Mouse (Mus musculus): Measurements from ENCODE around the gene Celsr3. TPM values are rescaled to one million over a fixed set of nuclear protein-coding genes. Genes with fewer than 3 reads are reported as not detected.

The Celsr3 gene
- polyA plus RNA-seq, 1 experiment from 2014 or later = 0.08 TPM

GRCm38 (mm10) chr9:108827454-108827853 is 1.3 kb downstream of the Celsr3 start:
- no peaks in the 10 kb centered on the region for H3K36me3 ChIP-seq
- H3K9ac ChIP-seq = no peak overlapping the region
- H3K4me3 ChIP-seq = peak overlapping the region; percentile 40
- H3K4me1 ChIP-seq (replicated peaks) = peaks cover 23% of the 10 kb centered on the region
- no peak for ATAC-seq (ENCODE audit: insufficient number of reproducible peaks, low FRiP score)
- H3K27ac ChIP-seq (ENCODE audit: poor library complexity, severe bottlenecking) = no peak overlapping the region
- WGBS = 6% methylated on average over 34 of the region's 34 CpGs
- H3K9me3 ChIP-seq (replicated peaks) = no peaks in the 10 kb centered on the region
- peaks cover 92% of the 10 kb centered on the region for H3K27me3 ChIP-seq (replicated peaks)
- H3K4me2 ChIP-seq = peak overlapping the region; percentile 83

- Histone ChIP-seq H3K9me3 (replicated peaks) (no peaks in the 10 kb centered on the region), H3K36me3 (no peaks in the 10 kb centered on the region), H3K4me3 (0 out of 2 replicates have a peak overlapping the region, but pooled peaks have one; percentile 40), H3K9ac (no peak overlapping the region), H3K27me3 (replicated peaks) (peaks cover 93% of the 10 kb centered on the region), H3K4me1 (replicated peaks) (peaks cover 27% of the 10 kb centered on the region), H3K27ac (ENCODE audit: poor library complexity, severe bottlenecking) (no peak overlapping the region), H3K4me2 (peak overlapping the region; percentile 83; the same call in 1 of the 2 replicates)
- 59% methylated on average over 18 of the region's 18 CpGs for WGBS
- no peak for ATAC-seq (ENCODE audit: insufficient number of reproducible peaks, low FRiP score)
Measured at GRCm38 (mm10) chr9:108827906-108828305, 1.8 kb downstream of the Celsr3 start.

- peaks cover 79% of the 10 kb centered on the region for H3K27me3 ChIP-seq (replicated peaks)
- H3K4me3 ChIP-seq = peak overlapping the region; percentile 55
- H3K9ac ChIP-seq = peak overlapping the region; percentile 39; the same call in 1 of the 2 replicates
- H3K9me3 ChIP-seq (replicated peaks) = no peaks in the 10 kb centered on the region
- peak overlapping the region; percentile 96 for H3K4me2 ChIP-seq
- no peak overlapping the region for H3K27ac ChIP-seq (ENCODE audit: poor library complexity, severe bottlenecking)
- 8% methylated on average over 23 of the region's 23 CpGs for WGBS
- peaks cover 22% of the 10 kb centered on the region for H3K4me1 ChIP-seq (replicated peaks)
- H3K36me3 ChIP-seq = no peaks in the 10 kb centered on the region
- no peak for ATAC-seq (ENCODE audit: insufficient number of reproducible peaks, low FRiP score)
Measured at GRCm38 (mm10) chr9:108831637-108832036, 5.5 kb downstream of the Celsr3 start.

DNA sequence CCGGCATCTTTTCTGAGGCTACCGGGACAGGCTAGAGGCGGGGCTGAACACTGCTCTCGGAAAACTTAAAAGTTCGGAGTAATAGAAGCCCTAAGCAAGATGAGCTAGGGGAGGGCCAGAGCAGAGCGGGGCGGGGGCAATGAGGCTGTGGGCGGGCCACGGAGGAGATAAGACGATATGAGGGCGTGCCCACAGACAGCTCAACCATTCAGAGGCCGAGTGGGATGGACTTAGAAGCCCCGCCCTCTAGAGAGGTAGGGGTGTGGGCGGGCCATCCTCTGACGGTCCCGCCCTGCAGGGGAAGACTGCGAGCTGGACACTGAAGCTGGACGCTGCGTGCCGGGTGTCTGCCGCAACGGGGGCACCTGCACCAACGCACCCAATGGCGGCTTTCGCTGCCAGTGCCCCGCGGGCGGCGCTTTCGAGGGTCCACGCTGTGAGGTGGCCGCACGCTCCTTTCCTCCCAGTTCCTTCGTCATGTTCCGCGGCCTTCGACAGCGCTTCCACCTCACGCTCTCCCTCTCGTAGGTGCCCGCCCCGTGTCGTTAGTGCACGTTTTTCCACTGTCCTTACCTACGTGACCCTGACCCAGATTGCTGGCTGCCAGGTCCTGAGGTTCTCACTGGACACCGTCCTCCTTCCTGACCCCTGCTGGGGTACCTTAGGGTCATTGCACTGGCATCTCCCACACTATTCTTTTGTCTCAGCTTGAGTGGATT is 6.4 kb downstream of the Celsr3 start:
- Histone ChIP-seq H3K9me3 (replicated peaks) (no peaks in the 10 kb centered on the region), H3K27ac (ENCODE audit: poor library complexity, severe bottlenecking) (no peak overlapping the region), H3K4me3 (peak overlapping the region; percentile 55), H3K4me1 (replicated peaks) (peaks cover 17% of the 10 kb centered on the region), H3K27me3 (replicated peaks) (peaks cover 75% of the 10 kb centered on the region), H3K9ac (peak overlapping the region; percentile 39; the same call in 1 of the 2 replicates), H3K4me2 (peak overlapping the region; percentile 96), H3K36me3 (no peaks in the 10 kb centered on the region)
- ATAC-seq (ENCODE audit: insufficient number of reproducible peaks, low FRiP score) = peak; percentile 97
- WGBS = 5% methylated on average over 46 of the region's 46 CpGs

DNA sequence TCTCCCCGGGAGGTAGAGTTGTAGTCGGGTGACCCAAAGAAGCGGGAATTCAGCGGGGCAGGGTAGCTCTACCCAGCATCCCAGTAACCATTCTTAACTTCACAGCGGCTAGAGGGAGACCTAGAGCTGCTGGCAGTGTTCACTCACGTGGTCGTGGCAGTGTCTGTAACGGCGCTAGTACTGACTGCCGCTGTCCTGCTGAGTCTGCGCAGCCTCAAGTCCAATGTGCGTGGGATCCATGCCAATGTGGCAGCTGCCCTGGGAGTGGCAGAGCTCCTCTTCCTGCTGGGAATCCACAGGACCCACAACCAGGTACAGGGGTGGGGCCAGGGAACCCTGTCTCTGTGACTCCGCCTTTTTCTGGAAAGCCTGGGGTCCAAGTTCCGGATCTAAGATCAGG is 16.9 kb downstream of the Celsr3 start:
- H3K27me3 ChIP-seq (replicated peaks) = peaks cover 67% of the 10 kb centered on the region
- ATAC-seq (ENCODE audit: insufficient number of reproducible peaks, low FRiP score) = peak; percentile 29; the same call in 1 of the 2 replicates
- 0 out of 2 replicates have a peak overlapping the region, but pooled peaks have one; percentile 35 for H3K9ac ChIP-seq

DNA sequence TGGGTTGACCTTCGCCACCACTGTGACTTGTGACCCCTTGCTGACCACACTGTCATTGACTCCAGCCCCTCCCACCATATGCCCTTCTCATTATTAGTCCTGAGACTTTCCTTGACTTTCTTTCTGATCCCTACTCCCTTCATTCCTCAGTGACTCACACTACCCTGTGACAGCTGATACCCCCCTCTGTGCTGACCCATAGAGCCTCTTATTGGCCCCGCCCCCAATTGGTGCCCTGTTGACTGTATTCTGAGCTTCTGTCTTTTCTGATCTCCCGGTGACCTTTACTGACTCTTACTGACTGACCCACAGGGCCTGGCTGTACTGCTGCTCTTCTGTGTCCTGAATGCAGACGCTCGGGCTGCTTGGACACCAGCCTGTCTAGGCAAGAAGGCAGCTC is 19.3 kb downstream of the Celsr3 start:
- 54% methylated on average over 5 of the region's 5 CpGs for WGBS
- H3K9me3 ChIP-seq (replicated peaks) = no peaks in the 10 kb centered on the region

More for the DNA sequence above, 16.9 kb downstream of the Celsr3 start:
- Histone ChIP-seq H3K4me1 (replicated peaks) (peaks cover 7% of the 10 kb centered on the region; the same call in 1 of the 2 replicates), H3K27ac (ENCODE audit: poor library complexity, severe bottlenecking) (no peak overlapping the region), H3K9me3 (replicated peaks) (no peaks in the 10 kb centered on the region), H3K4me3 (0 out of 2 replicates have a peak overlapping the region, but pooled peaks have one; percentile 9), H3K36me3 (no peaks in the 10 kb centered on the region), H3K4me2 (peak overlapping the region; percentile 49)
- WGBS = 10% methylated on average over 14 of the region's 14 CpGs

DNA sequence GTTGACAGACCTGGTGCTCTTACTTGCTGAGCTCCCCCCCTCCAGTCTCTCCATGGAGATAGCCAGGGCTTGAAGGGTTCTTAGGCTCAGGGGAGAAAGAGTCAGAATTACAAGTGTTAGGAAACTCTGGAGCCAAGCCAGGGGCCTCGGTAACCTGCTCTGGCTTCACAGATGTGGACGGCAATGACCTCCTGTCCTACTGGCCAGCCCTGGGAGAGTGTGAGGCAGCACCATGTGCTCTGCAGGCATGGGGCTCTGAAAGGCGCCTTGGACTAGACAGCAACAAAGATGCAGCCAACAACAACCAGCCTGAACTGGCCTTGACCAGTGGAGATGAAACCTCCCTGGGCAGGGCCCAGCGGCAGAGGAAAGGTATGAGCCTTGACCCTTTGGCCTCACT is 21.3 kb downstream of the Celsr3 start:
- no peak overlapping the region for H3K27ac ChIP-seq (ENCODE audit: poor library complexity, severe bottlenecking)
- ATAC-seq (ENCODE audit: insufficient number of reproducible peaks, low FRiP score) = no peak
- 78% methylated on average over 4 of the region's 4 CpGs for WGBS
- no peak overlapping the region for H3K4me2 ChIP-seq
- no peak overlapping the region for H3K4me3 ChIP-seq
- peaks cover 66% of the 10 kb centered on the region for H3K27me3 ChIP-seq (replicated peaks)
- peaks cover 7% of the 10 kb centered on the region; the same call in 1 of the 2 replicates for H3K4me1 ChIP-seq (replicated peaks)
- no peak overlapping the region for H3K9ac ChIP-seq
- H3K36me3 ChIP-seq = no peaks in the 10 kb centered on the region
- no peaks in the 10 kb centered on the region for H3K9me3 ChIP-seq (replicated peaks)

More for the DNA sequence above, 19.3 kb downstream of the Celsr3 start:
- Histone ChIP-seq H3K36me3 (no peaks in the 10 kb centered on the region), H3K4me3 (no peak overlapping the region), H3K27ac (ENCODE audit: poor library complexity, severe bottlenecking) (no peak overlapping the region), H3K4me2 (no peak overlapping the region), H3K27me3 (replicated peaks) (peaks cover 79% of the 10 kb centered on the region), H3K4me1 (replicated peaks) (peaks cover 7% of the 10 kb centered on the region; the same call in 1 of the 2 replicates), H3K9ac (no peak overlapping the region)
- no peak for ATAC-seq (ENCODE audit: insufficient number of reproducible peaks, low FRiP score)

DNA sequence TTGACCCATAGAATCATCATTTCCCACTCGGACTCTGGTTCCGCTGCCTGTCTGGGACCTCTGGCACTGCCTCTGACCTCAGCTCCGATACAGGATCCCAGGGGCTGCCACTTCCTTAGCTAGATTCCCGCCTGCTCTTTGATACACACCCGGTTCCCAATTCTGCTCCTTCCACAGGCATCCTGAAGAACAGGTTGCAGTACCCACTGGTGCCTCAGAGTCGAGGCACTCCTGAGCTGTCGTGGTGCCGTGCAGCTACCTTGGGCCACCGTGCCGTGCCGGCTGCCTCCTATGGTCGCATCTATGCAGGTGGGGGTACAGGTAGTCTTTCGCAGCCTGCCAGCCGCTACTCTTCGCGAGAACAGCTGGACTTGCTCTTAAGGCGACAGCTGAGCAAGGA is 22.3 kb downstream of the Celsr3 start:
- H3K4me1 ChIP-seq (replicated peaks) = peaks cover 9% of the 10 kb centered on the region; the same call in 1 of the 2 replicates
- no peaks in the 10 kb centered on the region for H3K9me3 ChIP-seq (replicated peaks)
- no peak overlapping the region for H3K9ac ChIP-seq
- no peak for ATAC-seq (ENCODE audit: insufficient number of reproducible peaks, low FRiP score)
- no peak overlapping the region for H3K4me2 ChIP-seq
- no peak overlapping the region for H3K4me3 ChIP-seq
- no peaks in the 10 kb centered on the region for H3K36me3 ChIP-seq
- no peak overlapping the region for H3K27ac ChIP-seq (ENCODE audit: poor library complexity, severe bottlenecking)
- peaks cover 56% of the 10 kb centered on the region for H3K27me3 ChIP-seq (replicated peaks)
- 58% methylated on average over 17 of the region's 17 CpGs for WGBS

- H3K4me1 ChIP-seq (replicated peaks) = peaks cover 22% of the 10 kb centered on the region
- peak within 1 kb of the TSS; percentile 49 for H3K27ac ChIP-seq (ENCODE audit: poor library complexity, severe bottlenecking)
- ATAC-seq (ENCODE audit: insufficient number of reproducible peaks, low FRiP score) = no peak
- WGBS = 87% methylated on average over 3 of the region's 3 CpGs
- peak within 1 kb of the TSS; percentile 59 for H3K4me3 ChIP-seq
- peaks cover 21% of the 10 kb centered on the region for H3K27me3 ChIP-seq (replicated peaks)
- H3K36me3 ChIP-seq = peaks cover 11% of the 10 kb centered on the region
- H3K4me2 ChIP-seq = peak within 1 kb of the TSS; percentile 82
- no peaks in the 10 kb centered on the region for H3K9me3 ChIP-seq (replicated peaks)
- H3K9ac ChIP-seq = peak within 1 kb of the TSS; percentile 68
Measured at GRCm38 (mm10) chr9:108852976-108853375, 26.9 kb downstream of the Celsr3 start, which contains the start of gene Slc26a6. Slc26a6 (plus strand) TSS chr9:108853283.

GRCm38 (mm10) chr9:108853635-108854240 is 27.6 kb downstream of the Celsr3 start:
- Histone ChIP-seq H3K27ac (ENCODE audit: poor library complexity, severe bottlenecking) (peak overlapping the region; percentile 49), H3K4me2 (peak overlapping the region; percentile 82), H3K36me3 (peaks cover 18% of the 10 kb centered on the region), H3K9ac (peak overlapping the region; percentile 68), H3K9me3 (replicated peaks) (no peaks in the 10 kb centered on the region), H3K27me3 (replicated peaks) (peaks cover 15% of the 10 kb centered on the region), H3K4me1 (replicated peaks) (peaks cover 24% of the 10 kb centered on the region), H3K4me3 (peak overlapping the region; percentile 59)
- 2% methylated on average over 25 of the region's 25 CpGs for WGBS
- ATAC-seq (ENCODE audit: insufficient number of reproducible peaks, low FRiP score) = peak; percentile 86

- H3K9me3 ChIP-seq (replicated peaks) = no peaks in the 10 kb centered on the region
- peaks cover 9% of the 10 kb centered on the region; the same call in 1 of the 2 replicates for H3K27me3 ChIP-seq (replicated peaks)
- ATAC-seq (ENCODE audit: insufficient number of reproducible peaks, low FRiP score) = peak; percentile 78
- H3K4me2 ChIP-seq = peak overlapping the region; percentile 82
- H3K4me3 ChIP-seq = peak overlapping the region; percentile 59
- peak overlapping the region; percentile 68 for H3K9ac ChIP-seq
- under 1% methylated on average over 28 of the region's 28 CpGs for WGBS
- H3K36me3 ChIP-seq = peaks cover 19% of the 10 kb centered on the region
- peaks cover 27% of the 10 kb centered on the region for H3K4me1 ChIP-seq (replicated peaks)
- H3K27ac ChIP-seq (ENCODE audit: poor library complexity, severe bottlenecking) = peak overlapping the region; percentile 49
Measured at GRCm38 (mm10) chr9:108854241-108854696, 28.1 kb downstream of the Celsr3 start.

Data from heart, embryonic 12.5 days (tissue).